12 mouse cellular contexts compared by ENCODE assay signal in genomic region chr3:51327429-51327797, GRCm38 (mm10). TPM values are rescaled to one million over a fixed set of nuclear protein-coding genes. Genes with fewer than 3 reads are reported as not detected.
DNase-seq lines count a peak whose midpoint lies in the region; ATAC-seq and TF ChIP-seq lines count a peak whose summit lies in the region.
"Had no signal": no experiment of that assay in that cellular context is flagged by ENCODE, and none has a peak within 500 bp of the region (broad histone marks: within the 10 kb centered on the region; RNA-seq: fewer than 3 reads in every experiment).

No protein-coding gene starts in this region.

- H3K4me2 ChIP-seq in hindbrain, embryonic 16.5 days (ENCODE audit: low read length) = no peak overlapping the region
- H3K4me2 ChIP-seq in hindbrain, embryonic 12.5 days (replicated peaks) = no peak overlapping the region

- no peak for TF ChIP-seq CTCF in testis, adult 2 months (IDR thresholded peaks at IDR 0.05; ENCODE audit: control insufficient read depth, insufficient read depth, insufficient replicate concordance, low read depth, low read length)
- no peak for TF ChIP-seq CTCF in cerebellum, adult 2 months (IDR thresholded peaks at IDR 0.05; ENCODE audit: borderline replicate concordance, insufficient read depth, low read depth, low read length)

- H3K9me3 ChIP-seq in hindbrain, embryonic 16.5 days (ENCODE audit: control insufficient read depth, low read length) = no peaks in the 10 kb centered on the region
- no peaks in the 10 kb centered on the region for H3K9me3 ChIP-seq in hindbrain, embryonic 12.5 days (replicated peaks)

- H3K27me3 ChIP-seq in hindbrain, embryonic 16.5 days (replicated peaks; ENCODE audit: control insufficient read depth, insufficient read depth, low read length) = no peaks in the 10 kb centered on the region
- H3K27me3 ChIP-seq in hindbrain, embryonic 12.5 days = no peaks in the 10 kb centered on the region
- no peaks in the 10 kb centered on the region for H3K27me3 ChIP-seq in testis, adult 2 months (ENCODE audit: control insufficient read depth, insufficient read depth, low read length)
- no peaks in the 10 kb centered on the region for H3K27me3 ChIP-seq in cerebellum, adult 2 months (ENCODE audit: control insufficient read depth, insufficient read depth, low read length)
- H3K27me3 ChIP-seq: Patski had no signal

- H3K27ac ChIP-seq in hindbrain, embryonic 16.5 days (ENCODE audit: low read depth, low read length) = no peak overlapping the region
- H3K27ac ChIP-seq in hindbrain, embryonic 12.5 days = no peak overlapping the region
- peak overlapping the region; percentile 44; the same call in 1 of the 2 replicates for H3K27ac ChIP-seq in testis, adult 2 months (ENCODE audit: control insufficient read depth, insufficient read depth, low read depth, low read length)
- no peak overlapping the region for H3K27ac ChIP-seq in cerebellum, adult 2 months (ENCODE audit: insufficient read depth, low read length)

- 92% methylated on average over 5 of the region's 5 CpGs for WGBS in hindbrain, embryonic 16.5 days
- WGBS in hindbrain, embryonic 12.5 days = 95% methylated on average over 5 of the region's 5 CpGs
- 88% methylated on average over 5 of the region's 5 CpGs for WGBS in cerebellum, adult 2 months

- no peak for DNase-seq in testis, postnatal 14 days (ENCODE audit: low spot score)
- DNase-seq in spleen, postnatal 4 days (ENCODE audit: low spot score in 2 of 2) = no peak
- DNase-seq in adrenal gland, adult (ENCODE audit: inconsistent age in 2 of 2, low spot score in 1 of 2) = no peak
- no peak for DNase-seq in cerebellum, adult 2 months
- DNase-seq: cerebellum, adult 11-12 months; retina, postnatal 1 day had no signal

- no peak overlapping the region for H3K9ac ChIP-seq in hindbrain, embryonic 16.5 days (ENCODE audit: low read depth, low read length)
- no peak overlapping the region for H3K9ac ChIP-seq in hindbrain, embryonic 12.5 days

- TF ChIP-seq POLR2A in testis, adult 2 months (IDR thresholded peaks at IDR 0.05; ENCODE audit: control insufficient read depth, low read depth, low read length) = no peak
- TF ChIP-seq POLR2A in cerebellum, adult 2 months (IDR thresholded peaks at IDR 0.05; ENCODE audit: borderline replicate concordance, insufficient read depth, low read length) = no peak

- 0 out of 2 replicates have a peak, but pooled peaks cover 2% of the 10 kb centered on the region for H3K36me3 ChIP-seq in hindbrain, embryonic 16.5 days (ENCODE audit: control insufficient read depth, insufficient read depth, low read length)
- peaks cover 16% of the 10 kb centered on the region for H3K36me3 ChIP-seq in hindbrain, embryonic 12.5 days
- peaks cover 1% of the 10 kb centered on the region; the same call in 1 of the 2 replicates for H3K36me3 ChIP-seq in testis, adult 2 months (ENCODE audit: control insufficient read depth, insufficient read depth, low read length)

- ATAC-seq in hindbrain, embryonic 16.5 days = peak; percentile 48; the same call in 1 of the 2 replicates
- ATAC-seq in hindbrain, embryonic 12.5 days (ENCODE audit: low FRiP score) = no peak
- ATAC-seq in granulocyte monocyte progenitor cell, adult 5-6 weeks (replicated peaks; ENCODE audit: poor library complexity, severe bottlenecking) = peak; percentile 58
- ATAC-seq: midbrain, embryonic 16.5 days; Patski had no signal

- no peaks in the 10 kb centered on the region for H3K4me1 ChIP-seq in hindbrain, embryonic 16.5 days (ENCODE audit: control insufficient read depth, insufficient read depth, low read depth, low read length)
- H3K4me1 ChIP-seq in hindbrain, embryonic 12.5 days = no peaks in the 10 kb centered on the region
- peaks cover 4% of the 10 kb centered on the region for H3K4me1 ChIP-seq in testis, adult 2 months (ENCODE audit: control insufficient read depth, insufficient read depth, low read length)
- no peaks in the 10 kb centered on the region; the same call in 1 of the 2 replicates for H3K4me1 ChIP-seq in cerebellum, adult 2 months (ENCODE audit: control insufficient read depth, insufficient read depth, low read length)

- H3K4me3 ChIP-seq in hindbrain, embryonic 16.5 days (ENCODE audit: low read length) = no peak overlapping the region
- H3K4me3 ChIP-seq in hindbrain, embryonic 12.5 days = no peak overlapping the region
- H3K4me3 ChIP-seq in testis, adult 2 months (ENCODE audit: control insufficient read depth, low read depth, low read length) = no peak overlapping the region
- H3K4me3 ChIP-seq in cerebellum, adult 2 months (replicated peaks; ENCODE audit: insufficient read depth, low read depth, low read length) = no peak overlapping the region

RNA-seq across cellular contexts. Expression of gene Elf2, which starts 13.1 kb away (rescaled TPM):
- polyA plus RNA-seq in hindbrain, embryonic 16.5 days (2015; fragmentation: Nextera tagmentation; extraction: Ambion mirVana) = 30.2 and 31.4 TPM in 2 replicates
- 41.4 and 46.7 TPM in 2 replicates for polyA plus RNA-seq in hindbrain, embryonic 12.5 days (2016; fragmentation: Nextera tagmentation; extraction: Ambion mirVana)
- 83.2 and 87.8 TPM in 2 replicates for polyA plus RNA-seq in testis, adult 2 months (2012; rRNA removed)
- total RNA-seq in granulocyte monocyte progenitor cell, adult 5-6 weeks (2014; fragmentation: Nextera tagmentation) = 56.9 and 64.6 TPM in 2 replicates
- total RNA-seq in granulocyte monocyte progenitor cell, adult 5-6 weeks (2017) = 103 and 116 TPM in 2 replicates
- polyA plus RNA-seq in cerebellum, adult 2 months (2012; rRNA removed) = 38.8 and 39.1 TPM in 2 replicates
